Mouse (Mus musculus) forebrain, postnatal 0 days (tissue): ENCODE results near the gene Polr3gl. TPM values are rescaled to one million over a fixed set of nuclear protein-coding genes. Genes with fewer than 3 reads are reported as not detected.

ENCODE experiments used
- ATAC-seq: fragments of 200-750 bp; cut with Nextera tagmentation; 2 replicates; pipeline ENCODE4 v1.8.0; 2017; ENCODE audit warnings: mild to moderate bottlenecking, moderate library complexity
- DNase-seq: peaks from one replicate; pipeline ENCODE4 v3.0.0-alpha.2; 2015
- H3K27ac ChIP-seq: fragments of 300-500 bp; sonication (generic); 2 replicates; pipeline ENCODE4 v1.5.1; 2014; ENCODE audit warnings: low read depth, mild to moderate bottlenecking, antibody characterized with exemption, low read length, moderate library complexity, mixed read lengths
- H3K27me3 ChIP-seq: fragments of 300-500 bp; sonication (generic); 2 replicates; pipeline ENCODE4 v1.6.1; 2014; ENCODE audit warnings: mild to moderate bottlenecking, low read length, mixed read lengths; ENCODE audit not compliant: insufficient read depth
- H3K36me3 ChIP-seq: fragments of 300-500 bp; sonication (generic); 2 replicates; pipeline ENCODE4 v1.6.1; 2014; ENCODE audit warnings: mild to moderate bottlenecking, moderate library complexity; ENCODE audit not compliant: insufficient read depth
- H3K4me1 ChIP-seq: fragments of 300-500 bp; sonication (generic); 2 replicates; pipeline ENCODE4 v1.6.1; 2014; ENCODE audit warnings: antibody characterized with exemption; ENCODE audit not compliant: insufficient read depth
- H3K4me2 ChIP-seq: fragments of 300-500 bp; sonication (generic); 2 replicates; pipeline ENCODE4 v1.6.1; 2014; ENCODE audit warnings: low read depth, mild to moderate bottlenecking, moderate library complexity
- H3K4me3 ChIP-seq: fragments of 300-500 bp; sonication (generic); 2 replicates; pipeline ENCODE4 v1.5.1; 2014; ENCODE audit warnings: low read depth, low read length, mixed read lengths
- H3K9ac ChIP-seq: fragments of 300-500 bp; sonication (generic); 2 replicates; pipeline ENCODE4 v1.6.1; 2014; ENCODE audit warnings: mild to moderate bottlenecking
- H3K9me3 ChIP-seq: fragments of 300-500 bp; sonication (generic); 2 replicates; pipeline ENCODE4 v1.6.1; 2016; ENCODE audit warnings: low read length
- CTCF ChIP-seq: sonication (generic); IDR thresholded peaks from 2 replicates; pipeline ENCODE4 v1.5.1; 2016; ENCODE audit warnings: antibody characterized with exemption, control low read depth, low read depth
- WGBS: fragments of 180-500 bp; shearing (Covaris S2); extraction: QIAGEN DNeasy Blood & Tissue Kit; methylation state at CpG from one replicate; pipeline ENCODE4 v1.1.7; 2014; 5-methylcytosine and 5-hydroxymethylcytosine counted together
- polyA plus RNA-seq: library from polyadenylated mRNA; unstranded; fragments of >200 nt; fragmentation: Nextera tagmentation; extraction: Ambion mirVana; gene quantifications from 2 replicates; pipeline ENCODE4 v1.2.1, GENCODE M21; 2015
- total RNA-seq: library from RNA; depleted of rRNA; stranded (reverse); fragments of >200 nt; gene quantifications from 2 replicates; pipeline ENCODE4 v1.2.3, GENCODE M21; 2014

Polr3gl gene
- total and polyA plus RNA-seq, 2 experiments from 2014 or later: 31.8 to 35.9 TPM

GRCm38 (mm10) chr3:96571896-96572698, 21.9 kb downstream of the Polr3gl start:
- H3K9me3 ChIP-seq: no peaks in the 10 kb centered on the region
- no peak overlapping the region for H3K4me2 ChIP-seq
- H3K4me3 ChIP-seq: no peak overlapping the region
- no peak for TF ChIP-seq CTCF
- H3K9ac ChIP-seq: no peak overlapping the region
- no peaks in the 10 kb centered on the region for H3K27me3 ChIP-seq
- H3K27ac ChIP-seq: no peak overlapping the region
- DNase-seq (no peak), ATAC-seq (no peak)
- 76% methylated on average over 16 of the region's 16 CpGs for WGBS
- H3K36me3 ChIP-seq: no peaks in the 10 kb centered on the region
- H3K4me1 ChIP-seq: 0 out of 2 replicates have a peak, but pooled peaks cover 4% of the 10 kb centered on the region

- H3K4me1 ChIP-seq: no peaks in the 10 kb centered on the region
- no peak overlapping the region for H3K4me3 ChIP-seq
- no peak overlapping the region for H3K27ac ChIP-seq
- no peak for TF ChIP-seq CTCF
- H3K9ac ChIP-seq: no peak overlapping the region
- 75% methylated on average over 2 of the region's 2 CpGs for WGBS
- no peaks in the 10 kb centered on the region for H3K27me3 ChIP-seq
- ATAC-seq (no peak), DNase-seq (no peak)
- H3K36me3 ChIP-seq: no peaks in the 10 kb centered on the region
- no peaks in the 10 kb centered on the region for H3K9me3 ChIP-seq
- H3K4me2 ChIP-seq: no peak overlapping the region
Observed at GRCm38 (mm10) chr3:96571336-96571735, 22.6 kb downstream of the Polr3gl start.

- Histone ChIP-seq H3K4me1 (no peaks in the 10 kb centered on the region), H3K9me3 (no peaks in the 10 kb centered on the region), H3K27me3 (no peaks in the 10 kb centered on the region), H3K27ac (no peak overlapping the region), H3K9ac (no peak overlapping the region), H3K4me2 (no peak overlapping the region), H3K36me3 (no peaks in the 10 kb centered on the region), H3K4me3 (no peak overlapping the region)
- ATAC-seq (no peak), DNase-seq (no peak)
- no peak for TF ChIP-seq CTCF
- WGBS: 76% methylated on average over 7 of the region's 7 CpGs
Observed at GRCm38 (mm10) chr3:96570643-96571042, 23.3 kb downstream of the Polr3gl start.

- no peaks in the 10 kb centered on the region for H3K9me3 ChIP-seq
- no peaks in the 10 kb centered on the region for H3K27me3 ChIP-seq
- no peak for DNase-seq
- ATAC-seq: no peak
- H3K4me1 ChIP-seq: no peaks in the 10 kb centered on the region
- TF ChIP-seq CTCF: no peak
- no peak overlapping the region for H3K27ac ChIP-seq
- no peak overlapping the region for H3K4me2 ChIP-seq
- H3K36me3 ChIP-seq: no peaks in the 10 kb centered on the region
- H3K4me3 ChIP-seq: no peak overlapping the region
- WGBS: 91% methylated on average over 11 of the region's 11 CpGs
- H3K9ac ChIP-seq: no peak overlapping the region
Observed at GRCm38 (mm10) chr3:96569966-96570605, 23.9 kb downstream of the Polr3gl start.

GRCm38 (mm10) chr3:96569506-96569905, 24.5 kb downstream of the Polr3gl start:
- no peak for TF ChIP-seq CTCF
- Histone ChIP-seq H3K4me2 (no peak overlapping the region), H3K9me3 (no peaks in the 10 kb centered on the region), H3K27me3 (no peaks in the 10 kb centered on the region), H3K4me3 (no peak overlapping the region), H3K4me1 (no peaks in the 10 kb centered on the region), H3K9ac (no peak overlapping the region), H3K27ac (no peak overlapping the region), H3K36me3 (no peaks in the 10 kb centered on the region)
- DNase-seq: no peak
- 91% methylated on average over 13 of the region's 13 CpGs for WGBS
- no peak for ATAC-seq

- no peaks in the 10 kb centered on the region for H3K27me3 ChIP-seq
- DNase-seq: no peak
Observed at GRCm38 (mm10) chr3:96568605-96569004, 25.4 kb downstream of the Polr3gl start.

GRCm38 (mm10) chr3:96566661-96567450, 27.1 kb downstream of the Polr3gl start:
- Histone ChIP-seq H3K4me3 (no peak overlapping the region), H3K9ac (no peak overlapping the region), H3K27me3 (no peaks in the 10 kb centered on the region), H3K9me3 (no peaks in the 10 kb centered on the region), H3K36me3 (no peaks in the 10 kb centered on the region), H3K27ac (no peak overlapping the region), H3K4me1 (no peaks in the 10 kb centered on the region), H3K4me2 (no peak overlapping the region)
- TF ChIP-seq CTCF: no peak
- WGBS: 90% methylated on average over 8 of the region's 8 CpGs
- DNase-seq (no peak), ATAC-seq (no peak)

More at GRCm38 (mm10) chr3:96568605-96569004, 25.4 kb downstream of the Polr3gl start:
- Histone ChIP-seq H3K9ac (no peak overlapping the region), H3K9me3 (no peaks in the 10 kb centered on the region), H3K4me3 (no peak overlapping the region), H3K4me1 (no peaks in the 10 kb centered on the region), H3K36me3 (no peaks in the 10 kb centered on the region), H3K27ac (no peak overlapping the region), H3K4me2 (no peak overlapping the region)
- WGBS: 79% methylated on average over 8 of the region's 8 CpGs
- ATAC-seq: no peak
- TF ChIP-seq CTCF: no peak
